Mouse (Mus musculus): ENCODE results near the gene Myh9. TPM values are rescaled to one million over a fixed set of nuclear protein-coding genes. Genes with fewer than 3 reads are reported as not detected.
A peak's percentile ranks its signal among the peaks of the same experiment; 100 is the strongest.
"Not testable (repeated sequence)": the region's sequence is repeated elsewhere in the genome, so short reads cannot be mapped to it uniquely, and the experiment has no call there.

Gene Myh9
- total RNA-seq, 2 experiments from 2014 or later, result 98.3 to 195 TPM

DNA sequence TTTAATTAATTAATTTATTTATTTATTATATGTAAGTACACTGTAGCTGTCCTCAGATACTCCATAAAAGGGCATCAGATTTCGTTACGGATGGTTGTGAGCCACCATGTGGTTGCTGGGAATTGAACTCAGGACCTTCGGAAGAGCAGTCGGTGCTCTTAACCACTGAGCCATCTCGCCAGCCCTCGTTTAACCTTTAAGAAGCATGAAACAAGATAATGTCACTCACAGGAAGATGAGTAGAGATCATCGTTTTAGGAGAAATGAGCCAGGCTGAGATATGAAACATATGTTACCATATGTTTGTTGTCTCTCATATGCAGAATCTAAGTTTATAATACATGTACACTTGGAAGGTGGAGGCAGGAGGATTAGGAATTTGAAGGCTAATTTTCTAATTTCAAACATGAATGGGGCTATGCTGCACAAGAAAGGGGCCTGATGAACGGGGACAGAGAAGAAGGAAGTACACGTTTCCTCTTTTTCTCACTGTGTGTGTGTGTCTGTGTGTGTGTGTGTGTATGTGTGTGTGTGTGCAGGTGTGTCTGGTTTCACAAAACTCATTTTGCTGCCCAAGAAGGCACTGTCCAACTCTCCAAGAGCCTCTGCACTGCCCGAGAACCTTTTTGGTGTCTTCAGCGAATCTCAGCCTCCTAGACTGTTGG lies 4.1 kb upstream of the Myh9 start:
- not testable (repeated sequence) for ATAC-seq (replicated peaks; ENCODE audit: low FRiP score, low TSS enrichment, poor library complexity, severe bottlenecking)

GRCm38 (mm10) chr15:77844955-77845635 lies 3.1 kb upstream of the Myh9 start:
- no peak for ATAC-seq (replicated peaks; ENCODE audit: low FRiP score, low TSS enrichment, poor library complexity, severe bottlenecking)

DNA sequence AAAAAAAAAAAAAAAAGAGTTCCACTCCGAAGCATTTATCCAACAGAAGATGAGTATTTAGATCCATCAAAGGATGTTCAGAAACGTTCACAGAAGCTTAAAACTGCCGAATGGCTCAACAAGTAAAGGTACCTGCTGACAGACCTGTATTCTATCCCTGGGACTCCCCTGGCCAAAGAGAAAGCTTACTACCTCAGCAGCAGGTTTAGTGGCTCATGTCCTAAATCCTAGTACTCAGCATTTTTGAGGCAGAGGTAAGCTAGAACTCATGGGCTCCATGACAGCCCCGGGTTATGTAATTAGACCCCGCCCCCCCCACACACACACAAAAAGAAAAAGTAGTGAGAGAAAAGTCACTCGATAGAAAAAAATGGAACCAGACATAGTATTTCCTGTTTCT lies 2.1 kb upstream of the Myh9 start:
- no peak for ATAC-seq (replicated peaks; ENCODE audit: low FRiP score, low TSS enrichment, poor library complexity, severe bottlenecking)

- not testable (repeated sequence) for ATAC-seq (replicated peaks; ENCODE audit: low FRiP score, low TSS enrichment, poor library complexity, severe bottlenecking)
Observed at GRCm38 (mm10) chr15:77843494-77844041, 1.6 kb upstream of the Myh9 start.

- ATAC-seq (replicated peaks; ENCODE audit: low FRiP score, low TSS enrichment, poor library complexity, severe bottlenecking), result no peak
Observed at GRCm38 (mm10) chr15:77843046-77843445, 1.1 kb upstream of the Myh9 start.

DNA sequence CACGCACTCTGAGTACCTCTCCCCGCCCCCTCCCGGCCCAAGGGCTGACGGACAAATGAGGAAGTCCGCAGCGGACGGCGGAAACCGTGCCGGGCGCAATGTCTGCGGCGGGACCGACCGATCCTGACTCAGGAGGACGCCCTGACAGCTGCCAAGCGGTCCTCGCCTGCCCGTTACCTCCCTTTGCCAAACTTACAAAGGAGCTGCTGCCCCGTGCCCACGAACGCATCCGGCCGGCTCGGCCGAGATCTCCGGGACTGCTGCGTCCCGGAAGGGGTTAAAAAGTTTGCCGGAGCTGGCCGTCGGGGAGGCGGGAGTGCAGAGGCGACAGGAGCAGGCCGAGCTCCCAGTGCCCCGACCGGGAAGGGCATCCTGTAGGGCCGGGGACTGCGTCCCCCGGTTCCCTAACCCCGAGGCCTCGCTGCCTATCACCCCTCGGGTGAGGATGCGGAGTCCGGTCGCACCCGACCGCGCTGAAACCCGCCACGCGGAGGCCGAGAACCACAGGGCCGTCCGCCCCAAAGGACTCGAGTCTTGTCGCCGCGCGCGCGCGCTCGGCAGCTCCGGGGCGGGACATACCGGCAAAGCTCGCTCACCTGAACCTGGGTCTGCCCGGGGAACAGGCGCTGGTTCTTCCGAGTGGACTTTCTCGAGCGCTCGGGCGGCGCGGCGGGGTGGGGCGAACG lies 471 bp downstream of the Myh9 start:
- peak; percentile 9; the same call in 1 of the 2 replicates for ATAC-seq (replicated peaks; ENCODE audit: low FRiP score, low TSS enrichment, poor library complexity, severe bottlenecking)

GRCm38 (mm10) chr15:77840450-77841360 lies 1.3 kb downstream of the Myh9 start:
- ATAC-seq (replicated peaks; ENCODE audit: low FRiP score, low TSS enrichment, poor library complexity, severe bottlenecking), result no peak

- ATAC-seq (replicated peaks; ENCODE audit: low FRiP score, low TSS enrichment, poor library complexity, severe bottlenecking), result no peak
Observed at GRCm38 (mm10) chr15:77839529-77840286, 2.3 kb downstream of the Myh9 start.

- ATAC-seq (replicated peaks; ENCODE audit: low FRiP score, low TSS enrichment, poor library complexity, severe bottlenecking), result no peak
Observed at GRCm38 (mm10) chr15:77838530-77839387, 3.2 kb downstream of the Myh9 start.

DNA sequence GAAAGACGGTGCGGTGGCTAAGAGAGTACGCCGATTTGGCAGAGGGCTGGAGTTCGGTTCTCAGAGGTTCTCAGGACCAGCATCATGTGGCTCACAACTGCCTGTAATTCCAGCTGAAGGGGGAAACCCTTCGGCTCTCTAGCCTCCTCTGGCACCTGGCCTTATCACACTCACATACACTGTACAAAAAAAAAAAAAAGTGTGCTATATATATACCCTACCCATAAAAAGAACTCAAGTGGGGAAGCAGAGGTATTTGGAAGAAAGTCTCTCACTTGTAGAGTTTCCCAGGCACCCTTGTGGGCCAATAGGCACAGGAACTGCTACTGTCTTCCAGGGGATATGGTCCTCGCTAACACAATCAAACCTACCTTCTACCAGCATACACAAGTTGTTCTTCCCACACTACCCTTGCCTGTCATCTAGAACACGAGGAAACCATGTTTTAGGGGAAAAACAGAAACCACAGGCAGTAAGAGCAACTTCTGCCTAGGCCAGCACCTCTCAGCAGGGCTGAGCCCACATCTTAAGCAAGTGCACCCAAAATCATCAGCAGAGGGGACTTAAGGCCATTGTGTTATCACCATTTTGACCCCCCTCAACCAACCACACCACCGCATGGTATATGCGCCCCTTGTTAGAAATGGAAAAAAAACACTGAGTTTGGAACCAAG lies 4.4 kb downstream of the Myh9 start:
- no peak for ATAC-seq (replicated peaks; ENCODE audit: low FRiP score, low TSS enrichment, poor library complexity, severe bottlenecking)

GRCm38 (mm10) chr15:77836692-77837443 lies 5.1 kb downstream of the Myh9 start:
- ATAC-seq (replicated peaks; ENCODE audit: low FRiP score, low TSS enrichment, poor library complexity, severe bottlenecking), result peak; percentile 28; the same call in 1 of the 2 replicates

- ATAC-seq (replicated peaks; ENCODE audit: low FRiP score, low TSS enrichment, poor library complexity, severe bottlenecking), result no peak
Observed at GRCm38 (mm10) chr15:77835930-77836653, 5.9 kb downstream of the Myh9 start.

DNA sequence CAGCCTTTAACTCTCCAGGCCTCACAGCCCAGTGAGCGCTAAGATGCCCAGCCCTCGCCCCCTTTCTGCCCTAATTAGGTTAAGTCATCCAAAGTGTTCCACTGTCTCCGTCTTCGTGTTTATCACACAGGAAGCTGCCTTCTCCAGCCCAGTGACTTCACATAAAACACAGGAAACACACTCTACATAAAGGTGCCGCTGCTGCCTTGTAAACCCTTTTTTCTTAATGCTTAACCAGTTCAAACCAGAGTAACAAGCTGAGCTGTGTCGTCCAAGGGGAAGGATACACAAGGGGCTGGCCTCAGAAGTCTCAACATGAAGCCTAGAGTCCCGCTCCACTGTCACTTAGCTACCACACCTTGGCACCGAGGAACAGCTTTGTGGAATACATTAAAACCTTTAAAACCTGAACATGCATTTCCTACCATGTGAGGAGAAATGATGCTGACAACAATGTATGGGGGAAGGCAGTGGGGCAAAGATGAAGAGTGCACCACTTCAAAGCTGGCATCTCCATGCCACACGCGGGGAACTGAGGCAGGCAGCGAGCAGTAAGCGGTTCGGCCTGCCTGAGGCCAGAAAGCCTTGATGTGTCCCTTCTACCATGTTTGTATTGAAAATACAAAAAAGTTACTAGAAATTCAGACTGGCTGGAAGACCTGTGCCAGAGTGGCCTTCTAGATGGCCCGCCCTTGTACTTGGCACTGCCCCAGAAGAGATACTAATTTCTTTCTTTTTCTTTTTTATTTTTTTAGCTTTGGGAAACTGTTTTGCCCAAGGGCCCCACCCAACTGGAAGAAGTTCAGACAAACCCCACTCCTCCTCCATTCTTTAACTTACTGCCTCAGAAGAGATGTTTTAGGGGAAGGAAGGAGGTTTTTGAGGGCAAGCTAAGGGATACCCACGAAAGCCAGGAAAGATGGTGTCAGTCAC lies 7.4 kb downstream of the Myh9 start:
- ATAC-seq (replicated peaks; ENCODE audit: low FRiP score, low TSS enrichment, poor library complexity, severe bottlenecking), result peak; percentile 2; the same call in 1 of the 2 replicates

GRCm38 (mm10) chr15:77833731-77834130 lies 8.2 kb downstream of the Myh9 start:
- no peak for ATAC-seq (replicated peaks; ENCODE audit: low FRiP score, low TSS enrichment, poor library complexity, severe bottlenecking)

- ATAC-seq (replicated peaks; ENCODE audit: low FRiP score, low TSS enrichment, poor library complexity, severe bottlenecking), result no peak
Observed at GRCm38 (mm10) chr15:77833083-77833482, 8.9 kb downstream of the Myh9 start.
